Mouse (Mus musculus) E14TG2a.4 (cell line): ENCODE measurements around the gene Smim23.

ENCODE experiments used
- H3K27me3 ChIP-seq: 2 replicates; pipeline ENCODE4 v1.6.1; 2014; ENCODE audit warnings: low read length, control low read depth; ENCODE audit not compliant: insufficient read depth
- H3K36me3 ChIP-seq: 2 replicates; pipeline ENCODE4 v1.6.1; 2014; ENCODE audit warnings: low read length, control low read depth; ENCODE audit not compliant: insufficient read depth
- H3K4me1 ChIP-seq: replicated peaks from 2 replicates; pipeline ENCODE4 v1.6.1; 2014; ENCODE audit warnings: low read depth, low read length, control low read depth
- H3K4me3 ChIP-seq: replicated peaks from 2 replicates; pipeline ENCODE4 v1.5.1; 2014; ENCODE audit warnings: mild to moderate bottlenecking, low read length
- H3K9me3 ChIP-seq: 2 replicates; pipeline ENCODE4 v1.6.1; 2014; ENCODE audit warnings: low read length, control low read depth
- CTCF ChIP-seq: conservative IDR thresholded peaks from 2 replicates; pipeline ENCODE4 v1.5.1; 2014; ENCODE audit warnings: low read length
- NANOG ChIP-seq: IDR thresholded peaks from 2 replicates; pipeline ENCODE4 v1.6.1; 2014; ENCODE audit warnings: borderline replicate concordance, low read length, mixed read lengths
- POU5F1 ChIP-seq: IDR thresholded peaks from 2 replicates; pipeline ENCODE4 v1.6.1; 2014; ENCODE audit warnings: low read length, borderline replicate concordance

Gene Smim23

GRCm38 (mm10) chr11:32834367-32834918, 10.0 kb upstream of the Smim23 start:
- TF ChIP-seq CTCF (no peak), NANOG (no peak), POU5F1 (no peak)
- Histone ChIP-seq H3K9me3 (peaks cover 22% of the 10 kb centered on the region), H3K4me1 (peaks cover 61% of the 10 kb centered on the region), H3K27me3 (peaks cover 60% of the 10 kb centered on the region), H3K4me3 (peak overlapping the region; percentile 35), H3K36me3 (no peaks in the 10 kb centered on the region)

GRCm38 (mm10) chr11:32817566-32817965, 6.8 kb downstream of the Smim23 start:
- TF ChIP-seq CTCF (no peak), POU5F1 (no peak), NANOG (no peak)
- Histone ChIP-seq H3K4me3 (no peak overlapping the region), H3K9me3 (no peaks in the 10 kb centered on the region), H3K36me3 (no peaks in the 10 kb centered on the region), H3K27me3 (peaks cover 16% of the 10 kb centered on the region), H3K4me1 (no peaks in the 10 kb centered on the region)

- TF ChIP-seq NANOG (no peak), CTCF (no peak), POU5F1 (no peak)
- H3K4me3 ChIP-seq, result no peak overlapping the region
- H3K9me3 ChIP-seq, result no peaks in the 10 kb centered on the region
- H3K36me3 ChIP-seq, result no peaks in the 10 kb centered on the region
- peaks cover 3% of the 10 kb centered on the region; the same call in 1 of the 2 replicates for H3K27me3 ChIP-seq
- no peaks in the 10 kb centered on the region for H3K4me1 ChIP-seq
Measured at GRCm38 (mm10) chr11:32814286-32814685, 10.1 kb downstream of the Smim23 start.

- no peak overlapping the region for H3K4me3 ChIP-seq
- no peaks in the 10 kb centered on the region for H3K27me3 ChIP-seq
- no peak for TF ChIP-seq POU5F1
- H3K4me1 ChIP-seq, result peaks cover 5% of the 10 kb centered on the region; the same call in 1 of the 2 replicates
- H3K9me3 ChIP-seq, result no peaks in the 10 kb centered on the region
- H3K36me3 ChIP-seq, result no peaks in the 10 kb centered on the region
Measured at GRCm38 (mm10) chr11:32809091-32809490, 15.3 kb downstream of the Smim23 start.

- no peaks in the 10 kb centered on the region for H3K27me3 ChIP-seq
- TF ChIP-seq POU5F1, result no peak
- peak; percentile 52 for TF ChIP-seq CTCF
- no peak for TF ChIP-seq NANOG
- H3K4me1 ChIP-seq, result peaks cover 5% of the 10 kb centered on the region; the same call in 1 of the 2 replicates
- no peak overlapping the region for H3K4me3 ChIP-seq
- no peaks in the 10 kb centered on the region for H3K9me3 ChIP-seq
- no peaks in the 10 kb centered on the region for H3K36me3 ChIP-seq
Measured at GRCm38 (mm10) chr11:32805958-32806357, 18.4 kb downstream of the Smim23 start.

GRCm38 (mm10) chr11:32803658-32804057, 20.7 kb downstream of the Smim23 start:
- Histone ChIP-seq H3K27me3 (no peaks in the 10 kb centered on the region), H3K4me3 (no peak overlapping the region), H3K36me3 (no peaks in the 10 kb centered on the region), H3K9me3 (no peaks in the 10 kb centered on the region), H3K4me1 (peaks cover 5% of the 10 kb centered on the region; the same call in 1 of the 2 replicates)
- TF ChIP-seq NANOG, result no peak
- TF ChIP-seq POU5F1, result no peak
- TF ChIP-seq CTCF, result no peak

- Histone ChIP-seq H3K36me3 (no peaks in the 10 kb centered on the region), H3K9me3 (no peaks in the 10 kb centered on the region), H3K4me3 (no peak overlapping the region), H3K27me3 (0 out of 2 replicates have a peak, but pooled peaks cover 2% of the 10 kb centered on the region), H3K4me1 (peaks cover 5% of the 10 kb centered on the region; the same call in 1 of the 2 replicates)
- TF ChIP-seq CTCF (no peak), NANOG (no peak), POU5F1 (no peak)
Measured at GRCm38 (mm10) chr11:32801715-32802114, 22.7 kb downstream of the Smim23 start.

GRCm38 (mm10) chr11:32800929-32801375, 23.5 kb downstream of the Smim23 start:
- no peaks in the 10 kb centered on the region for H3K36me3 ChIP-seq
- TF ChIP-seq POU5F1, result no peak
- TF ChIP-seq NANOG, result no peak
- TF ChIP-seq CTCF, result no peak

GRCm38 (mm10) chr11:32798445-32798844, 26.0 kb downstream of the Smim23 start:
- Histone ChIP-seq H3K9me3 (no peaks in the 10 kb centered on the region; the same call in 1 of the 2 replicates), H3K4me1 (no peaks in the 10 kb centered on the region), H3K27me3 (0 out of 2 replicates have a peak, but pooled peaks cover 2% of the 10 kb centered on the region), H3K36me3 (no peaks in the 10 kb centered on the region), H3K4me3 (no peak overlapping the region)
- TF ChIP-seq CTCF, result no peak
- no peak for TF ChIP-seq POU5F1
- no peak for TF ChIP-seq NANOG

More at GRCm38 (mm10) chr11:32800929-32801375, 23.5 kb downstream of the Smim23 start:
- H3K9me3 ChIP-seq, result no peaks in the 10 kb centered on the region; the same call in 1 of the 2 replicates
- H3K4me1 ChIP-seq, result peaks cover 5% of the 10 kb centered on the region; the same call in 1 of the 2 replicates
- H3K4me3 ChIP-seq, result no peak overlapping the region
- H3K27me3 ChIP-seq, result 0 out of 2 replicates have a peak, but pooled peaks cover 2% of the 10 kb centered on the region
